Mouse (Mus musculus): ENCODE measurements at regions not wholly inside any gene's neighbourhood (a gene's known extent, or its start where the extent isn't known, plus 50 kb on each side); places are given as distances from the start of the nearest gene placed in this dataset.
"Not testable (repeated sequence)": the region's sequence is repeated elsewhere in the genome, so short reads cannot be mapped to it uniquely, and the experiment has no call there.

- DNase-seq (ENCODE audit: low spot score in 2 of 2), result no peak
These were observed 168.8 kb downstream of the Tomm20 start for GRCm38 (mm10) chr8:126776605-126777469.

- no peak for DNase-seq (ENCODE audit: low spot score in 2 of 2)
These were observed 170.3 kb downstream of the Tomm20 start for GRCm38 (mm10) chr8:126775334-126775733.

- no peak for DNase-seq (ENCODE audit: low spot score in 2 of 2)
These were observed 170.8 kb downstream of the Tomm20 start for GRCm38 (mm10) chr8:126774816-126775215.

DNA sequence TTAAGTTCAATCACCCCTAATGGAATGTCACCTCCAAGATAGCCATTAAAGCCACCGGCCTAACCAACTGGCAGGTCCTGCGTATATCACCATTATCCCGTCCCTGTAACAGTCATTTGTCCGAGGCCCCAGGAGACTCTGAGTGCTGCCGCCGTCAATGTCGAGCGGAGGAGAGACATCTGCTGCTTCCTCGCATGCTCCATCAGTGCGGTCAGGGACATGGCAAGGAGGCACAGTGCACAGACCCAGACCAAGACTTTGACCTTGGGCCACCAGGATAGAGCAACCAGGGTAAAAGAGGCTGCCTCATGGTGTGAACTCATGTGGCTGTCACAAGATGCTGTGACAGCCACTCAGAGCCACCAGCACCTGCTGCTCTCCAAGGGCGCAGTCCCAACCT, 172.9 kb downstream of the Tomm20 start:
- no peak for DNase-seq (ENCODE audit: low spot score in 2 of 2)

- no peak for DNase-seq (ENCODE audit: low spot score in 2 of 2)
These were observed 173.4 kb downstream of the Tomm20 start for GRCm38 (mm10) chr8:126772194-126772593.

- not testable (repeated sequence) for DNase-seq (ENCODE audit: low spot score in 2 of 2)
These were observed 175.3 kb downstream of the Tomm20 start for GRCm38 (mm10) chr8:126770374-126770773.

DNA sequence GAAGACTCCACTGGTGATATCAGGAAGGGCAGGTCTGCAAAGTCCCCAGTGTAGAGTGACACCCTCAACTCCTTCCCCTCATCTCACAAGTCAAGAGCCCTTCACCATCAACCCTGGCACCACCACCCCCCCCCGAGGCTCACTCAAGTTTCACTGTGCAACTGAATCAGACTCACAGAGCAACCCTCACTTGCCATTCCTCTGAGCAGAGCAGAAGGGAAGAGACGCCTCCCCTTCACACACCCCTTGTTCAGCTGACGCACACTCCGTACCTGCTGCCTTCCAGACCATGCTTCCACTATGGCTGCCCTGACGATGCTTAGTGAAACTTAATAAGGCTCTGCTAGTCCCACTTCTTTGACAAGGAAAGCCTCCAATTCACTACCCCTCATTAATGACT, 174.4 kb upstream of the Irf2bp2 start:
- no peak for DNase-seq (ENCODE audit: low spot score in 2 of 2)

DNA sequence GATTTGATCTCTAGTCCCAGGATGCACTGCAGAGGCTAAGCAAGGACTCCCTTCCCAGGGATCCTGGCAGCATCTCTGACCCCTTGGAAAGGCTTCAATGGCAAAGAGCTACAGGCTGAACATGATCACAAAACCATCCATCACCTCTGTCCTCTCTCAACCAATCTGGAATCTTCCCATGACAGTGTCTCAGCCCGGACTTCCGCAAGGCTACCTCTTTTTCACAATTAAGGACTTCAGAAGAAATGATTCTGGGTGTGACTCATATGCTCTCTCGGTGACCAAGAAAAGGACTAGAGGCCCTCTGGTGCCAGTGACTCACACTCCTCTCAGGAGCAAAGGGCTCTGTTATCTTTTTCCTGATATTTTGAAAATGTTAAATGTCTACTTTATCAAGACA, 173.6 kb upstream of the Irf2bp2 start:
- no peak for DNase-seq (ENCODE audit: low spot score in 2 of 2)

DNA sequence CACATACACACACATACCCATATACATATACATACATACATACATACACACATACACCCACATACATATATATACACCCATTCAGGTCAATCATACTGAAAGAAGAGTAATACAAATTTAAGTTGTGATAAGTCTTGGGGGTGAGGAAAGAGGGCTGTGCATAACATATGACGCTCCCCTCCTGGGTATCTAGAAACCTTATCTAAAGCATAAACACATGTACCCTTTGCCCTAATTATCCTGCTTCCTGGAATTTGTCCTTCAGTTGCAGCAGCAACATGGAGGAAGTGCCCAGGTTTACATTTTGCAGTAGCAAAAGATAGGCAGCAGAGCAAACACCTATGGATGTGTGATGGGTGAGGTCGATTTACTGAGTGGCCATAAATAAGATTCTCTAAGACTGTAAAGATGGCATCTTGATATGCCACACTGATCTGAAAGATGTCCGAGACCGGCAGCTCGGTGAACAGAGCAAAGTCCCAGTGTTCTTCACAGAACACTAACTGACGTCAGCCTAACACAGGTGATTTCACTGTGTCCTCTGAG, 172.0 kb upstream of the Irf2bp2 start:
- DNase-seq (ENCODE audit: low spot score in 2 of 2), result no peak

GRCm38 (mm10) chr8:126763600-126763999, 169.8 kb upstream of the Irf2bp2 start:
- DNase-seq (ENCODE audit: low spot score in 2 of 2), result no peak

GRCm38 (mm10) chr8:126759711-126760110, 165.9 kb upstream of the Irf2bp2 start:
- no peak for DNase-seq (ENCODE audit: low spot score in 2 of 2)

GRCm38 (mm10) chr8:126758951-126759350, 165.2 kb upstream of the Irf2bp2 start:
- no peak for DNase-seq (ENCODE audit: low spot score in 2 of 2)

- DNase-seq (ENCODE audit: low spot score in 2 of 2), result peak in 1 of 2 experiments; percentile 35
These were observed 164.4 kb upstream of the Irf2bp2 start for GRCm38 (mm10) chr8:126757951-126758757.

DNA sequence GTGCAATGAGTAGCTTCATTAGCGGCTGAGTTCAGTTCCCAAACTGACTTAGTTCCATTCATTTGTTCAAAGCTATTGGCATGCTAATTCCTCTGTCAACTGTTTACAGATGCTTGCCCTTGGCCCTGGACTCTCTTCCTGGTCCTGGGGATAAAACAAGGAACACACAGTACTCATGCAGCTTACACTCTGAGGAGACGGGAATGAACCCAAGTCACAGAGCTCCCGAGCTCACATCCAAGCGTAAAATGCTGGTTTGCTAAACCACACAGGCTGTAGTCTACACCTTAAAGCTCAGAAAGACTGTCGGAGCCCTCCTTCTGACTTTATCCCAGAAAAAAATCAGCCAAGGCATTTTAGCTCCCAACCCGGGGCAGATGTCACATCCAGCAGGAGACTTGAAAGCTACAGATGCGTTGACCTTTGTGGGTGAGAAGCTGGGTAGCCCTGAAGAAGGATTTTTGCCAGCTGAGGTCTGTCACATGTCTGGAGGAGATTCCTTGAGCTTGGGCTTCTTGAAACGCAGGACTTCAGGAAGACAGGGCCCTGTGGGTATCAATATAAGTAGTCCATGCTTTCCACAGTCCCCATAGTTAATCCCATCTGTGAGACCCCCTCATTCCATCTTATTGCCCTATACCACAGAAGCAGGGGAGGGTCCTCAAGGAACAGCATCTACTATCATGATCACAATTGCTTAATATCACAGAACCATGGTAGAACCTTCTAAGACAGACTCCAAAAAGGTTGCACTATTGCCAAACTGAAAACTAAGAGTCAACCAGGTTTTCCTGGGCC, 162.7 kb upstream of the Irf2bp2 start:
- DNase-seq (ENCODE audit: low spot score in 2 of 2), result no peak

GRCm38 (mm10) chr8:126755669-126756068, 161.9 kb upstream of the Irf2bp2 start:
- DNase-seq (ENCODE audit: low spot score in 2 of 2), result no peak

- no peak for DNase-seq (ENCODE audit: low spot score in 2 of 2)
These were observed 160.6 kb upstream of the Irf2bp2 start for GRCm38 (mm10) chr8:126754361-126754809.

DNA sequence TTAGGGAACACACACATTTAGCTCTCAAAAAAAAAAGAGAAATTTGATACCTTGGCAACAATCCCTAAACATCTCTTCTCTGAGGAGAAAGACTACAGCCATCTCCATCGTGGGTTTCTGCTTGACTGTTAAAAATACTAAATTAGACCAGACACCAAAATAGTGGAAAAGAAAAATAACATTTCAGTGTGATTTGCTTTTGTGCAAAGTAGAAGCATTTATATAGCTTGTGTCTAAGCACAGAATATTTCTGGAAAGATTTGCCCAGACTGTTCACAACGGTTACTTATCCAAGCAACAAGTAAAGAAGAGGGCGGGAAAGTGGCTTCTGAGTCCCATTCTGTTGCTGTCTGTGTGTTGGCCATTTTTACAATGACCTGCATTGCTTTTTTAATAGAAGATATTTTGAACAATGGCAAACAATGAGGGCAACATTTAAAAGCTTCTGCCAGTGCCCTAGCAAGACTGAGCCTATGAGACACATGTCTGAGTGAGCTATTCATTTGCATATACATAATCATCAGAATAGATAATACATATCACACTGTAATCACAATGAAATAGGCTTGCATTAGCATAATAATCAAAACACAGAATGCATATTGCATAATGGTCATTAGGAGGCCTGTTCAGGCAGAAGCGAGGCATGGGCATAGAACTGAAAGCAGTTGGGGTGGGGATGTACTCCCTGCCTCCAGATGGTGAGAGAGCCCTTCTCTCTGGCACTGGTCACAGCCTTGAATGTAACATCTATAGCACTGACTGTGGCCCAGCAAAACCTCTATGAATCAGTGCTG, 159.5 kb upstream of the Irf2bp2 start:
- DNase-seq (ENCODE audit: low spot score in 2 of 2), result no peak

GRCm38 (mm10) chr8:126751416-126752140, 157.8 kb upstream of the Irf2bp2 start:
- DNase-seq (ENCODE audit: low spot score in 2 of 2), result no peak

GRCm38 (mm10) chr8:126745992-126746775, 152.4 kb upstream of the Irf2bp2 start:
- no peak for DNase-seq (ENCODE audit: low spot score in 2 of 2)
